Mouse (Mus musculus) neural tube, embryonic 11.5 days (tissue): ENCODE results near the gene 9530068E07Rik. TPM values are rescaled to one million over a fixed set of nuclear protein-coding genes. Genes with fewer than 3 reads are reported as not detected.

Source experiments
- ATAC-seq: fragments of 200-750 bp; cut with Nextera tagmentation; 2 replicates; pipeline ENCODE4 v1.8.0; 2017; ENCODE audit warnings: moderate number of reproducible peaks, mild to moderate bottlenecking, moderate TSS enrichment, moderate library complexity; ENCODE audit not compliant: insufficient read depth, low FRiP score, low TSS enrichment
- DNase-seq: peaks from one replicate; pipeline ENCODE4 v3.0.0-alpha.2; 2015; ENCODE audit warnings: low spot score
- H3K27ac ChIP-seq: fragments of 300-500 bp; sonication (generic); 2 replicates; pipeline ENCODE4 v1.5.1; 2014; ENCODE audit warnings: low read depth, mild to moderate bottlenecking, low read length
- H3K27me3 ChIP-seq: fragments of 300-500 bp; sonication (generic); 2 replicates; pipeline ENCODE4 v1.6.1; 2014; ENCODE audit warnings: mild to moderate bottlenecking, low read length, mixed read lengths; ENCODE audit not compliant: control insufficient read depth, insufficient read depth
- H3K36me3 ChIP-seq: fragments of 300-500 bp; sonication (generic); 2 replicates; pipeline ENCODE4 v1.6.1; 2014; ENCODE audit warnings: mild to moderate bottlenecking, low read length, moderate library complexity, mixed read lengths; ENCODE audit not compliant: control insufficient read depth, insufficient read depth
- H3K4me1 ChIP-seq: fragments of 300-500 bp; sonication (generic); 2 replicates; pipeline ENCODE4 v1.6.1; 2014; ENCODE audit warnings: low read length, mixed read lengths; ENCODE audit not compliant: control insufficient read depth, insufficient read depth
- H3K4me2 ChIP-seq: fragments of 300-500 bp; sonication (generic); 2 replicates; pipeline ENCODE4 v1.6.1; 2014; ENCODE audit warnings: low read depth, mild to moderate bottlenecking, moderate library complexity
- H3K4me3 ChIP-seq: fragments of 300-500 bp; sonication (generic); 2 replicates; pipeline ENCODE4 v1.5.1; 2014; ENCODE audit warnings: low read depth, low read length
- H3K9ac ChIP-seq: fragments of 300-500 bp; sonication (generic); 2 replicates; pipeline ENCODE4 v1.6.1; 2014; ENCODE audit warnings: mild to moderate bottlenecking, low read length
- H3K9me3 ChIP-seq: fragments of 300-500 bp; sonication (generic); 2 replicates; pipeline ENCODE4 v1.6.1; 2016; ENCODE audit warnings: low read length; ENCODE audit not compliant: control insufficient read depth
- WGBS: fragments of 180-500 bp; shearing (Covaris S2); extraction: QIAGEN DNeasy Blood & Tissue Kit; methylation state at CpG from one replicate; pipeline ENCODE4 v1.1.7; 2014; 5-methylcytosine and 5-hydroxymethylcytosine counted together
- polyA plus RNA-seq: library from polyadenylated mRNA; unstranded; fragments of >200 nt; fragmentation: Nextera tagmentation; extraction: Ambion mirVana; gene quantifications from 2 replicates; pipeline ENCODE4 v1.2.1, GENCODE M21; 2014

Gene 9530068E07Rik
- polyA plus RNA-seq, 1 experiment from 2014 or later, result 185 TPM

DNA sequence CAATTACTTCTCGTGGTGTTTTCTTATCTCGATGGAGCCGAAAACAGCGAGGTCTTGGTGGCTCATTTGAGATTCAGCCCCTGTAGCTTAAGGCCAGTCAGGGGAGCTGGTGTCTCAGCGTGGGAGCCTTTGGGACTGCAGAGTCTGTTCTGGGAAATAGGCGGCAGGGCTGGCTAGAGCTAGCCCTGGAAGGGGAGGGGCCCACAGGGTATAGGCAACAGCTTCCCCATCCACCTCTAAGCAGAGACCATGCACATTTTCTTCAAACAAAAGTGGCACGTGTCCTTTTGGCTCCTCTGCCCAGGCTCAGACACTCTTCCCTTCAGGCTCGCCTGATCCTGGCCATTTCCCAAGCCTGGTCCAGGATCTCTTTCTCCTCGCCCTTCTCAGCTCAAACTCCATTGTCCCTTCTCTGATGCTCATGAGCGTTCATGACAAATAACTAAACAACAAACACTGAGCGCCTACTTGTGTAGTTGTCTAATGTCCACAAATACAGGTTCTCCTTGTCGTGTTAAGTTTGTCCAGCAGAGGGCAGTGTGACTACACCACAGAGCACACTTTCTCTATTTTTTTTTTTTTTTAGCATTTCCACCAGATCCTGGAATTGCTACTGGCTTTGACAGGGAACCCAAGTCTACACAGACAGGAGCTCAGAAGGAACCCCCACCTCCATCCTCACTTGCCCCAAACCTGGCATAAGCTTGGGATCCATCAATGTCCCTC lies 25.0 kb downstream of the 9530068E07Rik start:
- Histone ChIP-seq H3K4me3 (no peak overlapping the region), H3K27me3 (no peaks in the 10 kb centered on the region), H3K9ac (no peak overlapping the region; the same call in 1 of the 2 replicates), H3K27ac (no peak overlapping the region), H3K4me1 (peaks cover 8% of the 10 kb centered on the region; the same call in 1 of the 2 replicates), H3K9me3 (no peaks in the 10 kb centered on the region), H3K4me2 (no peak overlapping the region), H3K36me3 (no peaks in the 10 kb centered on the region)
- 27% methylated on average over 12 of the region's 12 CpGs for WGBS
- ATAC-seq (no peak), DNase-seq (peak; percentile 71)

DNA sequence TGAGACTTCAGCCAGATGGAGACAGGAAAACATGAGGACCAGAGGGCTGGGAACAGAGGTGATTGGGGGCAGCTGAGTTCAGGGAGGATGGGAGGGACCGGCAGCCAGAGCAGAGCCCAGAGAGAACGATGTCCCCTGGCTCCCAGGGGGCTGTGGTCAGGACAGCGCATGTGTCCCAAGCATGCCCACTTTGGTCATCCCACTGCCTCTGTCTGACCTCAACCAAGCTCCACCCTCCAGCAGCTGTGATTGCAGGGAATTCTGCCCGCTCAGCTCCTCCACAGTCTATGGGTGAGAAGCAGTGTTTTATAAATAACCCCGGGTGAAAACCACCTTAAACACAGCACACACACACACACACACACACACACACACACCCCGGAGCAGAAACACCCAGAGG lies 33.2 kb downstream of the 9530068E07Rik start:
- 71% methylated on average over 6 of the region's 6 CpGs for WGBS
- Histone ChIP-seq H3K9me3 (no peaks in the 10 kb centered on the region), H3K9ac (no peak overlapping the region), H3K27me3 (no peaks in the 10 kb centered on the region), H3K27ac (no peak overlapping the region), H3K4me2 (no peak overlapping the region), H3K36me3 (no peaks in the 10 kb centered on the region), H3K4me1 (no peaks in the 10 kb centered on the region), H3K4me3 (no peak overlapping the region)
- DNase-seq (no peak), ATAC-seq (no peak)

DNA sequence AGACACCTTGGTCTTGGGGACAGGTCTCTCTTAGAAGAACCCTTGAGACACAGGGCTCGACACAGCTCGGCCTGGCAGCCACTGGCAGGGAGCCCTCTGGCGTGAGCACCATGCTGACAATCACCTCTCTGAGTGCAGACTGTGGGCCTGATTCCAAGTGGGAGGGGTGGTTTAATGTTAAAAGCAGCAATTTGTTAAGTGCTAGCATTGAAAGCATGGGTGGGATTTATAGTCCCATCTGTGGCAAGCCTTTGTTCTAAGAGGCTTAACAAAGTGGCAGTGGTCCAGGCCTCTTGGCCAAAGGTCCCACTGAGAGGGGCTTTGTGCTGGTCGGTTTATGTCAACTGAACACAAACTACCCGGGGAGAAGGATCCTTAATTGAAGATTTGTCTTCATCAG lies 35.4 kb downstream of the 9530068E07Rik start:
- no peak overlapping the region for H3K27ac ChIP-seq
- no peaks in the 10 kb centered on the region for H3K36me3 ChIP-seq
- H3K27me3 ChIP-seq, result no peaks in the 10 kb centered on the region
- H3K4me2 ChIP-seq, result no peak overlapping the region
- no peak overlapping the region for H3K9ac ChIP-seq
- H3K4me1 ChIP-seq, result no peaks in the 10 kb centered on the region
- ATAC-seq, result no peak
- WGBS, result 35% methylated on average over 5 of the region's 5 CpGs
- DNase-seq, result no peak
- H3K9me3 ChIP-seq, result no peaks in the 10 kb centered on the region
- H3K4me3 ChIP-seq, result no peak overlapping the region

DNA sequence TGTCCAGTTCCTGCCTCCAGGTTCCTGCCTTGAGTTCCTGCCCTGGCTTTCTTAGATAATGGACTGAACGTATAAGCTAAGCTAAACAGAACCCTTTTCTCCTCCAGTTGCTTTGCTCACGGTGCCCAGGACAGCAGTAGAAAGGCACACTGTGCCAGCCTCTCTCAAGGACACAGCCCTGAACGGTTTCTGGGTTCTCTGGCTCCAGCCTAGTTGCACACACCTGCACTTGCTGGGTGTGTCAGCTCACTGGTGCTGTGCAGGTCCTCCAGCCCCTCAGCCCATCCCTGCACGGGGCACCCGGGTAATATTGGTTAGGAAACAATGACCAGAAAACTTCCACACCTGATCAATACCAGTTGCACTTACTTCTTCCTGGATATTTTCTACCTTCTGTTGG lies 35.9 kb downstream of the 9530068E07Rik start:
- ATAC-seq, result no peak

DNA sequence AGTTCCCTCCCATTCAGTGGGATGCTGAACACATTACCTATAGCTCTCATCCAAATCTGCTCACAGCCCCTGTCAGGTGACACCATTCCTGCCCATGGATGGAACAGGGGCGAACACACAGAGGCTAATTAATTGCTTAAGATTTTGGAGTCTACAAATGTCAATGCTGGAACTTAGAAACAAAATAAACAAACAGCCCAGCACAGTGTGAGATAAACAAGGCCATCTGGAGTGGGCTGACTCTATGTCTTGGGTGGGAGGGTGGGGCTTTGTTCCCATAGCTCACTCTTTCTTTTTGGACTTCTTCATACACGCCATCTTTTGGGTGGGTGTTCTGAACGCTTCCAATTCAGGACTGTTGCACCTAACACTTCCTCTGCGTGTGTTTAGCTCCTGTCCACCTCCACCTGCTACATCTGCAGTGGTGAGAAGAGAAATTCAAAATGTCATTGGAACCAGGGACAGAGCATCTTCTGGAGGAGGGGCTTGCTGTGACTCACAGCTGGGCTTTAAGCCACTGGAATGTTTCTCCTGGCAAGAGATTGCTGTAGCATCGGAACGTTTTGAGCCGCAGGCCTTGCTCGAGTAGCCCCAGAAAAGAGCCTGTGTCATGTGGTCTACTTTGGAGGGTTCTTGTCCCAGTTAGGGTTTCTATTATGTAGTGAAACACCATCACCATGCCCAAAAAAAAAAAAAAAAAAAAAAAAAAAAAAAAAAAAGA lies 37.0 kb downstream of the 9530068E07Rik start:
- DNase-seq (no peak), ATAC-seq (no peak)
- no peaks in the 10 kb centered on the region for H3K36me3 ChIP-seq
- H3K4me3 ChIP-seq, result no peak overlapping the region
- H3K4me1 ChIP-seq, result no peaks in the 10 kb centered on the region; the same call in 1 of the 2 replicates
- no peak overlapping the region for H3K4me2 ChIP-seq
- WGBS, result 92% methylated on average over 8 of the region's 8 CpGs
- H3K27me3 ChIP-seq, result no peaks in the 10 kb centered on the region
- no peaks in the 10 kb centered on the region for H3K9me3 ChIP-seq
- H3K9ac ChIP-seq, result no peak overlapping the region
- no peak overlapping the region for H3K27ac ChIP-seq

More for the DNA sequence above, 35.9 kb downstream of the 9530068E07Rik start:
- DNase-seq, result no peak
- Histone ChIP-seq H3K27me3 (no peaks in the 10 kb centered on the region), H3K9ac (no peak overlapping the region), H3K4me3 (no peak overlapping the region), H3K27ac (no peak overlapping the region), H3K4me2 (no peak overlapping the region), H3K36me3 (no peaks in the 10 kb centered on the region), H3K4me1 (no peaks in the 10 kb centered on the region; the same call in 1 of the 2 replicates), H3K9me3 (no peaks in the 10 kb centered on the region)
- 91% methylated on average over 5 of the region's 5 CpGs for WGBS

DNA sequence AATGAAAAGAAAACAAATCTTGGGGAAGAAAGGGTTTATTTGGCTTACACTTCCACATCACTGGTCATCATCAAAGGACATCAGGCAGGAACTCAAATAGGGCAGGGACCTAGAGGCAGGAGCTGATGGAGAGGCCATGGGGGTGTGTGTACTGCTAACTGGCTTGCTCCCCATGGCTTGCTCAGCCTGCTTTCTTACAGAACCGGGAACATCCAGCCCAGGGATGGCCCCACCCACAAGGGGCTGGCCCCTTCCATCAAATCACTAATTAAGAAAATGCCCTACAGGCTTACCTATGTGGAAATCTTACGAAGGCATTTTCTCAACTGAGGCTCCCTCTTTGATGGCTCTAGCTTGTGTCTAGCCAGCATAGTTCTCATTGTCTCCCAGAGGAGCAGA lies 37.6 kb downstream of the 9530068E07Rik start:
- no peak overlapping the region for H3K4me2 ChIP-seq
- no peaks in the 10 kb centered on the region; the same call in 1 of the 2 replicates for H3K4me1 ChIP-seq
- H3K9ac ChIP-seq, result no peak overlapping the region
- ATAC-seq, result no peak
- no peaks in the 10 kb centered on the region for H3K36me3 ChIP-seq
- DNase-seq, result no peak
- H3K27ac ChIP-seq, result no peak overlapping the region
- H3K9me3 ChIP-seq, result no peaks in the 10 kb centered on the region
- no peaks in the 10 kb centered on the region for H3K27me3 ChIP-seq
- 72% methylated on average over 2 of the region's 2 CpGs for WGBS
- H3K4me3 ChIP-seq, result no peak overlapping the region

DNA sequence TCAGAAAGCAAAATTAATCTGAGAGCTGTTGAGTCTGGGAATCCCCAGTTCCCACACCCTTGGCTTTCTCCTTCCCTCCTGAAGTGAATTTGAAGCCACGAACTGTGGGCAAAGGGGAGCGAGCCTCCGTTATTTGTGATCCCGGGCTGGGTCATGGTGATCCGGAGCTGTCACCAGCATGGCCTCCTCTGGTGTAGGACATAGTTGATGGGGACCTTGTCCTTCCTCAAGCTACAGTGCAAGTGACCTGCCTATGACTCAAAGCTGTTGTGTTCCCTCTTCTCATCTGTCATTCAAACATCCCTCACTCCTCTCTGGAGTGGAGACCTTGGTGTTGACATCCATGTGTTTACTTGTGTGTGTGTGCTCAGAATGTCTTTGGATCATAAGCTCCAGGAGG lies 39.2 kb downstream of the 9530068E07Rik start:
- no peaks in the 10 kb centered on the region for H3K9me3 ChIP-seq
- H3K4me1 ChIP-seq, result no peaks in the 10 kb centered on the region; the same call in 1 of the 2 replicates
- no peaks in the 10 kb centered on the region for H3K36me3 ChIP-seq
- no peak overlapping the region for H3K4me3 ChIP-seq
- ATAC-seq, result no peak
- no peak overlapping the region for H3K4me2 ChIP-seq
- WGBS, result 93% methylated on average over 5 of the region's 5 CpGs
- no peaks in the 10 kb centered on the region for H3K27me3 ChIP-seq
- DNase-seq, result no peak
- H3K9ac ChIP-seq, result no peak overlapping the region
- H3K27ac ChIP-seq, result no peak overlapping the region

DNA sequence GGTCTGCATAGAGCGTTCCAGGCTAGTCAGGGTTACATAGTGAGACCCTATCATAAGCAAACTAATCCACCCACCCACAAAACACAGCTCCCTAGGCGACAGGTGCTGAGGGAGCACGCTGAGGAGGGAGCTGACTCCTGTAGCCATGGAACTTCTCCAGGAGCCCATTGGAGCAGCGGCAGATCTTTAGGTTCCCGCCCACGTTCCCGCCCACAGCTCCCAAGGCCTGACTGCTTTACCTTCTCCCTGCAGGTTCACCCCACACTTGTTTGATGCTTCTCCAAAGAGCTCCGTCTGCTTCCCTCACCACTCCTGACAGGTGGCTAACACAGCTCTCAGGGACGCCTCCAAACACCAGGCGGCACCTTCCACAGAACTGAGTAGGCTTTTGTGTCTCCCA lies 40.9 kb downstream of the 9530068E07Rik start:
- no peaks in the 10 kb centered on the region for H3K9me3 ChIP-seq
- 25% methylated on average over 10 of the region's 10 CpGs for WGBS
- no peaks in the 10 kb centered on the region; the same call in 1 of the 2 replicates for H3K4me1 ChIP-seq
- H3K36me3 ChIP-seq, result no peaks in the 10 kb centered on the region
- H3K9ac ChIP-seq, result no peak overlapping the region
- ATAC-seq (no peak), DNase-seq (no peak)
- H3K27me3 ChIP-seq, result no peaks in the 10 kb centered on the region
- no peak overlapping the region for H3K4me3 ChIP-seq
- no peak overlapping the region for H3K4me2 ChIP-seq
- no peak overlapping the region for H3K27ac ChIP-seq

DNA sequence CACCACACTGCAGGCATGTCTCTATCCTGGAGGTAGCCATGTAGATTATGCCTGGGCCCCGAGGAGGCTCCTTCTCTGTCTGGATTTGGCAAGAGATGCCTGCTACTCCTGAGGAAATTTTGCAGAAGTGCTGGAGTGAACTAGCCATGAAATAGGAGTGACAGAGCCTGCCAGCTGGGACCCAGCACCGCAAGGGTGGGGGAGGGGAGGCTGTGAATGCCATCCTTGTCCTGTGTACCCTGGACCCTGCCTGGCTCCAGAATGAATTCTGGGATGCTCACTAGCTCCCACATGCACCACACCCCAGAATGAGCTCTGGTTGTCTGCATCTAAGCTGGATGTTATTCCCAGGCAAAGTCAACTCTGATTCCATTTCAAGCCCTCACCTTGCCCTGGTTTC lies 44.9 kb downstream of the 9530068E07Rik start:
- H3K4me1 ChIP-seq, result no peaks in the 10 kb centered on the region; the same call in 1 of the 2 replicates
- no peak for ATAC-seq

More for the DNA sequence above, 44.9 kb downstream of the 9530068E07Rik start:
- Histone ChIP-seq H3K36me3 (no peaks in the 10 kb centered on the region), H3K4me3 (no peak overlapping the region), H3K9ac (no peak overlapping the region; the same call in 1 of the 2 replicates), H3K27ac (no peak overlapping the region), H3K4me2 (no peak overlapping the region), H3K9me3 (no peaks in the 10 kb centered on the region; the same call in 1 of the 2 replicates), H3K27me3 (no peaks in the 10 kb centered on the region)
- WGBS, result 78% methylated on average over 2 of the region's 2 CpGs
- no peak for DNase-seq
